Mouse (Mus musculus) hindbrain, embryonic 10.5 days (tissue): Measurements from ENCODE around the gene Mast4. TPM values are rescaled to one million over a fixed set of nuclear protein-coding genes. Genes with fewer than 3 reads are reported as not detected.

Source experiments
- DNase-seq: peaks from one replicate; pipeline ENCODE4 v3.0.0-alpha.2; 2017; ENCODE audit warnings: low spot score
- H3K27ac ChIP-seq: fragments of 300-500 bp; sonication (generic); 2 replicates; pipeline ENCODE4 v1.5.1; 2016; ENCODE audit warnings: mild to moderate bottlenecking, moderate library complexity
- H3K27me3 ChIP-seq: fragments of 300-500 bp; sonication (generic); 2 replicates; pipeline ENCODE4 v1.6.1; 2016; ENCODE audit warnings: mild to moderate bottlenecking; ENCODE audit not compliant: poor library complexity, insufficient read depth, severe bottlenecking
- H3K36me3 ChIP-seq: fragments of 300-500 bp; sonication (generic); 2 replicates; pipeline ENCODE4 v1.6.1; 2016; ENCODE audit warnings: mild to moderate bottlenecking, moderate library complexity
- H3K4me1 ChIP-seq: fragments of 300-500 bp; sonication (generic); replicated peaks from 2 replicates; pipeline ENCODE4 v1.6.1; 2016; ENCODE audit warnings: mild to moderate bottlenecking
- H3K4me3 ChIP-seq: fragments of 300-500 bp; sonication (generic); 2 replicates; pipeline ENCODE4 v1.5.1; 2016; ENCODE audit warnings: mild to moderate bottlenecking, moderate library complexity
- H3K9me3 ChIP-seq: fragments of 300-500 bp; sonication (generic); 2 replicates; pipeline ENCODE4 v1.6.1; 2016; ENCODE audit warnings: mild to moderate bottlenecking, moderate library complexity
- WGBS: fragments of 180-500 bp; shearing (Covaris S2); methylation state at CpG from one replicate; pipeline ENCODE4 v1.1.7; 2016; 5-methylcytosine and 5-hydroxymethylcytosine counted together
- polyA plus RNA-seq: library from polyadenylated mRNA; unstranded; fragments of >200 nt; fragmentation: Nextera tagmentation; extraction: Ambion mirVana; gene quantifications from 2 replicates; pipeline ENCODE4 v1.2.1, GENCODE M21; 2016

The Mast4 gene
- polyA plus RNA-seq, 1 experiment from 2014 or later: 19.3 TPM

DNA sequence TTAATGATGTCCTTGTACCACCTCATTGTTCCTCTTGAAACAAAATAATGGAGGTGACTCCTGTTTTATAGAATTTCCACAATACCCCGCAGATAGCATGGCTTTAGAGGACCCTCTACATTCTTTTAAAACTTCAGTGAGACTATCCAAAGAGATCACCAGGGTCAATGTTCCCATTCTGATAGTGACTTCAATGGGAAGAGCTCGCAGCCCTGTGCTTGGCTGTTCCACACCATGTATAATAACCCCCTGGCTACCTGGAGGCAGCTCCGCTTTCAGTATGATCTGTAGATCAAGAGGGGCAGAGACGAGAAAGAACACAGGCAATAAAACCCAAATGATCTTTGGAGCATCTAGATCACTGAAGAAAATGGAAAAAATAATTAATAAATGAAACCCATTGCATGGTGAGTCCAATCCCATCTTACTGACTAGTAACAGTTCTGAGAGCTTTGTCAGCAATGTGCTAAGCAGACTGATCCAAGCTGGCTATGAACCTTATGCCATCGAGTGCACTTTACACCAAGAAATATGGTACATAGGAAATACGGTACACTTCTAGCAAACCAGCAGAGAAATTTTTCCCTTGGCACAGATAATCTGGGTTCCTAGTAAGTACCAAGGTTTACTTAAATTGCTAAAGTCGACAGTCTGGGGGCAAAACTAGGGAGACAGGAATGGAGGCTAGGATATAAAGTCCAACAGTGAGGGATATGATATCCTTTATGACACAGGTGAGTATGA, 341.4 kb downstream of the Mast4 start:
- DNase-seq: no peak
- 86% methylated on average over 7 of the region's 7 CpGs for WGBS
- no peaks in the 10 kb centered on the region for H3K9me3 ChIP-seq

GRCm38 (mm10) chr13:102991928-102992327, 342.4 kb downstream of the Mast4 start:
- Histone ChIP-seq H3K4me1 (peaks cover 13% of the 10 kb centered on the region; the same call in 1 of the 2 replicates), H3K36me3 (no peaks in the 10 kb centered on the region), H3K9me3 (no peaks in the 10 kb centered on the region), H3K27me3 (no peaks in the 10 kb centered on the region), H3K4me3 (no peak overlapping the region), H3K27ac (no peak overlapping the region)
- WGBS: 66% methylated on average over 11 of the region's 11 CpGs
- no peak for DNase-seq

More for the DNA sequence above, 341.4 kb downstream of the Mast4 start:
- Histone ChIP-seq H3K27ac (no peak overlapping the region), H3K36me3 (no peaks in the 10 kb centered on the region), H3K4me3 (no peak overlapping the region), H3K27me3 (no peaks in the 10 kb centered on the region), H3K4me1 (peaks cover 13% of the 10 kb centered on the region; the same call in 1 of the 2 replicates)

DNA sequence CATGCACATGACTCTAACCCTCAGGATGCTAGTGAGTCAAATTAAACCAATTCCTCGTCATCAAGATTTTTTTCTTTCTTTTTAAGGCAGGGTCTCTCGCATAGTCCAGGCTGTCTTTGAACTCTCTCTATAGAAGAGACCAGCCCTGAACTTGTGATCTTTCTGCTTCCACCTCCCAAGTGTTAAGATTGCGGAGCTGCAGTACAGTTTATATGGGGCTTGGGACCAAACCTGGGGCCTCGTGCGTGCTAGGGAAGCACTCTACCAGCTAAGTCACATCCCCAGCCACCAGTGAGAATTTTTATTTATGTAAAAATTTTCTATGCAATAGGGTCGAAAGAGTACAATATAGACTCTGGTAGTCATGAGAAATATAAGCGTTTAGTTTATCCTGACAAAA, 343.1 kb downstream of the Mast4 start:
- Histone ChIP-seq H3K27ac (no peak overlapping the region), H3K9me3 (no peaks in the 10 kb centered on the region), H3K4me3 (no peak overlapping the region), H3K36me3 (no peaks in the 10 kb centered on the region), H3K4me1 (peaks cover 13% of the 10 kb centered on the region; the same call in 1 of the 2 replicates), H3K27me3 (no peaks in the 10 kb centered on the region)
- 92% methylated on average over 7 of the region's 7 CpGs for WGBS
- no peak for DNase-seq

DNA sequence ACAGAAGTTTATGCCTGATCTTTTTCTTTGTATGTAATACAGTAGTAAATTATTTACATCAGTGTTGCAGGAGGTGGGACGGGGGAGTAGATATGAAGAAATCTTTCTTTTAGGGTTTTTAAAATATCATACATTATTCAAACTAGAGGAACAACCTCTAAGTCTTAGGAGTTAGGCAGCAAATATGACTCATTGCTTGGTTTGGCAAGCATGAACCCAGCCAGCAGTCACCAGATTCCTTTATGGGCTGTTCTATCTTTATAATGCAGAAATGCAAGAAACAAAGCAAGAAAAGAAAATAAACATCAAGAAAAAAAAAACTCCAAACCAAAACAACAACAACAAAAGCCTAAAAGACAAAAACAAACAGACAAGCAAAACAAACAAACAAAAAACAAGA, 344.2 kb downstream of the Mast4 start:
- Histone ChIP-seq H3K4me1 (peaks cover 13% of the 10 kb centered on the region; the same call in 1 of the 2 replicates), H3K9me3 (no peaks in the 10 kb centered on the region), H3K36me3 (no peaks in the 10 kb centered on the region), H3K27ac (no peak overlapping the region), H3K4me3 (no peak overlapping the region), H3K27me3 (no peaks in the 10 kb centered on the region)
- DNase-seq: no peak
- 94% methylated on average over 1 of the region's 1 CpGs for WGBS

DNA sequence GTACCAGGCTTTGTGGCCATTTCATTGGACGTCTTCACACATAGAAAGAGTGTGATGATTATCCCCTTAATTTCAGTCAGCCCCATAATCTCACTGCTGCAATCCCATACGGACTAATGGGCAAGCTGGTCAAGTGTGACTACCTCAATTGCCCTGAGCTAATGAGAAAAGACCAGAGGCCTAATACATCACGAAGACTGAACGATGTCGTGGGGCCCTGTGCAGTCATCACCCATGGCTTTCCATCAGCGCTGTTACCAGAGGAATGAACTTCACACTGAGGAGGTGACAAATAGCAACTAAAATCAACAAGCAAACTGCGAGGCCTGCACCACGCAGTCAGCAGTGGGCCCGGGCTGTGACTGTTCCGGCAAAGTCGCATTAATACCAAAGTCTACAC, 344.7 kb downstream of the Mast4 start:
- Histone ChIP-seq H3K9me3 (peaks cover under 1% of the 10 kb centered on the region; the same call in 1 of the 2 replicates), H3K4me1 (peaks cover 13% of the 10 kb centered on the region; the same call in 1 of the 2 replicates), H3K36me3 (no peaks in the 10 kb centered on the region), H3K27ac (no peak overlapping the region), H3K4me3 (no peak overlapping the region), H3K27me3 (no peaks in the 10 kb centered on the region)
- 68% methylated on average over 11 of the region's 11 CpGs for WGBS
- DNase-seq: no peak

GRCm38 (mm10) chr13:102988976-102989375, 345.3 kb downstream of the Mast4 start:
- no peak overlapping the region for H3K4me3 ChIP-seq
- peaks cover 2% of the 10 kb centered on the region; the same call in 1 of the 2 replicates for H3K9me3 ChIP-seq
- no peak for DNase-seq
- no peaks in the 10 kb centered on the region for H3K27me3 ChIP-seq
- H3K27ac ChIP-seq: no peak overlapping the region
- 95% methylated on average over 4 of the region's 4 CpGs for WGBS
- H3K4me1 ChIP-seq: peaks cover 13% of the 10 kb centered on the region; the same call in 1 of the 2 replicates
- no peaks in the 10 kb centered on the region for H3K36me3 ChIP-seq

- peaks cover 13% of the 10 kb centered on the region; the same call in 1 of the 2 replicates for H3K4me1 ChIP-seq
- no peaks in the 10 kb centered on the region for H3K36me3 ChIP-seq
- peaks cover 2% of the 10 kb centered on the region; the same call in 1 of the 2 replicates for H3K9me3 ChIP-seq
- no peak overlapping the region for H3K27ac ChIP-seq
- no peak for DNase-seq
- no peak overlapping the region for H3K4me3 ChIP-seq
- 66% methylated on average over 11 of the region's 11 CpGs for WGBS
- H3K27me3 ChIP-seq: no peaks in the 10 kb centered on the region
These were observed 345.9 kb downstream of the Mast4 start for GRCm38 (mm10) chr13:102988251-102988895.

DNA sequence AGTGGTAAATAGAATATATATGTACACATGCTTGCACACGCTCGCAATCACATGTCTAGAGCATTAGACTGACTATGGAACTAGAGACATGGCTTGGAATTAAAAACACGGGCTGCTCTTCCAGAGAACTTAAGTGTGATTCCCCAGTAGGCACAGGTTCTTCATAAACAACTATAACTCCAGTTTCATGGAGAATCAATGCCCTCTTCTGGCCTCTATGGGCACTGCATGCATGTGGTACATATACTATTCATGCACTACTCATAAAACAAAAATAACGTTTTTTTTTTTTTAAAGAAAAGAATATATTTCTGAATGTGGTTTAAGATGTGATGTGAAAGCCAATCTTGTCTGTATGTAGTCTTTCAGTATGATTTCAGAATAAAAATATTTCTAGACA, 349.7 kb downstream of the Mast4 start:
- Histone ChIP-seq H3K27me3 (no peaks in the 10 kb centered on the region), H3K4me1 (peaks cover 8% of the 10 kb centered on the region; the same call in 1 of the 2 replicates), H3K9me3 (peaks cover 2% of the 10 kb centered on the region; the same call in 1 of the 2 replicates), H3K27ac (no peak overlapping the region), H3K36me3 (no peaks in the 10 kb centered on the region), H3K4me3 (no peak overlapping the region)
- WGBS: 96% methylated on average over 4 of the region's 4 CpGs
- no peak for DNase-seq

DNA sequence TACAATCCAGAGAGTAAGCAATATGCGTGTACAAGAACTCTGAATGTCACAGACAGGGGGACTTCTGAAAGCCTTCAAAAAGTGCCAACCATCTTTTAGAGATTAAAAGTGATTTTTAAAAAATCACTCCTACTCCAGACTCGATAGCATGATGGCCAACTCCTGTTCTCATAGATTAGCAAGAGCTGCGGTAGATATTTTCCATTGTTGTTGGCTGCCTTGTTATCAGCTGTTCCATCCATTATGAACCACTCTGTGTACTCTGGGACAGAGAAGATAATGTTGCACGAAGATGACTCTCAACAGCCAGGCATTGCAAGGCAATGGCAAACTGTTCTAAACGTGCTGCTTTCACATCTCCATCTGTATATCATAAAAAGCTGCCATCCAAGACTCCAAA, 360.4 kb downstream of the Mast4 start:
- no peak overlapping the region for H3K27ac ChIP-seq
- WGBS: 88% methylated on average over 5 of the region's 5 CpGs
- no peak overlapping the region for H3K4me3 ChIP-seq
- H3K9me3 ChIP-seq: no peaks in the 10 kb centered on the region
- no peaks in the 10 kb centered on the region for H3K4me1 ChIP-seq
- no peaks in the 10 kb centered on the region for H3K27me3 ChIP-seq
- DNase-seq: no peak
- no peaks in the 10 kb centered on the region for H3K36me3 ChIP-seq

DNA sequence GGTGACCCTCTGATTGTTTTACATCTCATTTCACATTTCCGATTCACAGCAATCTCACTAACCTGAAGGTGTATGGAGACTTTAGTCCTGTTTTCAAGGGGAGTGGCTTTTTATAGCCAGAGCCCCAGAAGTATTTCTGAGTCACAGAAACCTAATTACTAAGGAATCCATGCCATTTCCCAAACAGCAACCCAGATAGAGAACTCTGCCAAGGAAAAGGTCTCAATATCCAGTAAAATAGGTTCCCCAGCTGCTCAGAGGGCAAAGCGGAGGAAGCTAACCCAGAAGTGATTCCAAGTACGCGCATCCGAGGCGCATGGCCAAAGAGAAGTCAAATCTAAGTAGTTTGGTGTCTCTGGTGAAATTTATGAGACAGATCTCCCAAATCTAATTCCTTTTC, 370.8 kb downstream of the Mast4 start:
- no peaks in the 10 kb centered on the region for H3K9me3 ChIP-seq
- no peaks in the 10 kb centered on the region for H3K36me3 ChIP-seq
- no peak overlapping the region for H3K27ac ChIP-seq
- H3K4me3 ChIP-seq: no peak overlapping the region
- 0 out of 2 replicates have a peak, but pooled peaks cover 2% of the 10 kb centered on the region for H3K27me3 ChIP-seq
- 97% methylated on average over 6 of the region's 6 CpGs for WGBS
- no peaks in the 10 kb centered on the region for H3K4me1 ChIP-seq
- no peak for DNase-seq

GRCm38 (mm10) chr13:102958273-102959270, 375.7 kb downstream of the Mast4 start:
- H3K36me3 ChIP-seq: no peaks in the 10 kb centered on the region
- WGBS: 50% methylated on average over 19 of the region's 19 CpGs
- H3K27me3 ChIP-seq: 0 out of 2 replicates have a peak, but pooled peaks cover 2% of the 10 kb centered on the region
- no peak for DNase-seq
- H3K4me3 ChIP-seq: peak overlapping the region; percentile 47
- H3K27ac ChIP-seq: peak overlapping the region; percentile 74; the same call in 1 of the 2 replicates
- H3K4me1 ChIP-seq: peaks cover 15% of the 10 kb centered on the region
- no peaks in the 10 kb centered on the region for H3K9me3 ChIP-seq
